Comparison of ENCODE assay signal across 10 mouse cellular contexts in the genomic region with DNA sequence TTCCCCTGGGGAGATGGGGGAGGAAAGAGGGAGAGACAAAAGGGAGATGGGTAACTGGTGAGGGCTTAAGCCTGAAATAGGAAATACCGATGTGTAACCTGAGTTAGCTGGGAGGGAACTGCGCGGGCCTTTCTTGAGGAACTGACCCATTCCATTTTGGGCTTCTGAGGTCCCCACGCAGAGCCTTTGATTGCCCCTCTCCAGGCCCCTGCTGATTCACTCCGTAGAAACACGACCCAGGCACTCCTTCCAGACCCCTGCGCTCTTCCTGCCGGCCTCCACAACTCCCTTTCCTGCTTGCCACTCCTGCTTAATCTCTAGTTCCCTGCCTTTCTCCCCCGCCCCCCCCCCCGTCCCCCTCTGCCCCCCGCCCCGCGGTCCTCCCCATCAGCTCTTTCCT. TPM values are rescaled to one million over a fixed set of nuclear protein-coding genes. Genes with fewer than 3 reads are reported as not detected.
DNase-seq lines count a peak whose midpoint lies in the region; ATAC-seq lines count a peak whose summit lies in the region.
"Had no signal": no experiment of that assay in that cellular context is flagged by ENCODE, and none has a peak within 500 bp of the region (broad histone marks: within the 10 kb centered on the region; RNA-seq: fewer than 3 reads in every experiment).

No protein-coding gene starts in this region.

- H3K36me3 ChIP-seq in heart, embryonic 14.5 days (ENCODE audit: control insufficient read depth, insufficient read depth, low read length) = no peaks in the 10 kb centered on the region
- H3K36me3 ChIP-seq in embryonic facial prominence, embryonic 12.5 days = no peaks in the 10 kb centered on the region
- H3K36me3 ChIP-seq in intestine, embryonic 14.5 days (ENCODE audit: control insufficient read depth, insufficient read depth, low read length) = no peaks in the 10 kb centered on the region
- H3K36me3 ChIP-seq in midbrain, embryonic 15.5 days (replicated peaks) = no peaks in the 10 kb centered on the region

- H3K9ac ChIP-seq in heart, embryonic 14.5 days (ENCODE audit: low read length) = peak overlapping the region; percentile 43; the same call in 1 of the 2 replicates
- H3K9ac ChIP-seq in embryonic facial prominence, embryonic 12.5 days = no peak overlapping the region
- no peak overlapping the region for H3K9ac ChIP-seq in intestine, embryonic 14.5 days (ENCODE audit: low read length)
- no peak overlapping the region for H3K9ac ChIP-seq in midbrain, embryonic 15.5 days

- 0 out of 4 replicates have a peak overlapping the region, but pooled peaks of 1 of the 2 experiments have one; percentile 24 for H3K27ac ChIP-seq in heart, embryonic 14.5 days (replicated peaks in 1 of 2; ENCODE audit: control insufficient read depth in 1 of 2, insufficient read depth in 1 of 2, low read depth in 2 of 2, low read length in 2 of 2)
- peak overlapping the region; percentile 88 for H3K27ac ChIP-seq in embryonic facial prominence, embryonic 12.5 days
- peak overlapping the region; percentile 22; the same call in 1 of the 2 replicates for H3K27ac ChIP-seq in intestine, embryonic 14.5 days (ENCODE audit: low read depth)
- H3K27ac ChIP-seq in midbrain, embryonic 15.5 days = no peak overlapping the region

- no peak for DNase-seq in heart, postnatal 10 days
- no peak for DNase-seq in intestine, embryonic 14.5 days (ENCODE audit: low spot score)
- no peak for DNase-seq in left cerebral cortex, postnatal 25 days (ENCODE audit: low spot score in 2 of 2)
- no peak for DNase-seq in left cerebral cortex, adult 8-10 months (ENCODE audit: low spot score in 2 of 2)
- DNase-seq in frontal cortex, postnatal 25 days (ENCODE audit: low spot score in 2 of 2) = no peak
- DNase-seq: adrenal gland, postnatal 25 days; thymus, postnatal 4 days had no signal

- no peak for ATAC-seq in heart, embryonic 14.5 days (ENCODE audit: insufficient number of reproducible peaks, insufficient read depth, low FRiP score, low read depth)
- no peak; the same call in 1 of the 2 replicates for ATAC-seq in embryonic facial prominence, embryonic 12.5 days (ENCODE audit: insufficient number of reproducible peaks, insufficient read depth, low FRiP score, low TSS enrichment)
- ATAC-seq in intestine, embryonic 14.5 days (replicated peaks; ENCODE audit: low FRiP score, low TSS enrichment, low read depth) = no peak
- ATAC-seq in midbrain, embryonic 15.5 days (replicated peaks) = no peak

- H3K9me3 ChIP-seq in heart, embryonic 14.5 days (ENCODE audit: control insufficient read depth, low read length) = no peaks in the 10 kb centered on the region
- no peaks in the 10 kb centered on the region for H3K9me3 ChIP-seq in embryonic facial prominence, embryonic 12.5 days
- H3K9me3 ChIP-seq in intestine, embryonic 14.5 days (ENCODE audit: control insufficient read depth, low read length) = no peaks in the 10 kb centered on the region
- H3K9me3 ChIP-seq in midbrain, embryonic 15.5 days = no peaks in the 10 kb centered on the region

- intact Hi-C loops in heart, postnatal 10 days (cut with DNase I) = no loop called here
- intact Hi-C loops in left cerebral cortex, postnatal 25 days (cut with DNase I) = no loop called here

- no peaks in the 10 kb centered on the region for H3K27me3 ChIP-seq in heart, embryonic 14.5 days (ENCODE audit: control insufficient read depth, insufficient read depth, low read length)
- H3K27me3 ChIP-seq in embryonic facial prominence, embryonic 12.5 days = no peaks in the 10 kb centered on the region
- no peaks in the 10 kb centered on the region for H3K27me3 ChIP-seq in intestine, embryonic 14.5 days (replicated peaks; ENCODE audit: control insufficient read depth, insufficient read depth, low read length)
- no peaks in the 10 kb centered on the region for H3K27me3 ChIP-seq in midbrain, embryonic 15.5 days (replicated peaks)

- H3K4me2 ChIP-seq in heart, embryonic 14.5 days (ENCODE audit: low read length) = peak overlapping the region; percentile 49
- peak overlapping the region; percentile 38 for H3K4me2 ChIP-seq in embryonic facial prominence, embryonic 12.5 days (replicated peaks)
- H3K4me2 ChIP-seq in intestine, embryonic 14.5 days (ENCODE audit: low read length) = peak overlapping the region; percentile 37
- peak overlapping the region; percentile 39 for H3K4me2 ChIP-seq in midbrain, embryonic 15.5 days

- H3K4me1 ChIP-seq in heart, embryonic 14.5 days (ENCODE audit: control insufficient read depth in 2 of 2, insufficient read depth in 2 of 2, low read length in 2 of 2) = peaks cover 23 to 31% of the 10 kb centered on the region in 2 experiments
- H3K4me1 ChIP-seq in embryonic facial prominence, embryonic 12.5 days = peaks cover 64% of the 10 kb centered on the region
- peaks cover 32% of the 10 kb centered on the region for H3K4me1 ChIP-seq in intestine, embryonic 14.5 days (replicated peaks; ENCODE audit: control insufficient read depth, insufficient read depth, low read length)
- H3K4me1 ChIP-seq in midbrain, embryonic 15.5 days = peaks cover 9% of the 10 kb centered on the region; the same call in 1 of the 2 replicates

- 7% methylated on average over 12 of the region's 13 CpGs for WGBS in heart, embryonic 14.5 days
- WGBS in embryonic facial prominence, embryonic 12.5 days = under 1% methylated on average over 11 of the region's 13 CpGs
- under 1% methylated on average over 12 of the region's 13 CpGs for WGBS in intestine, embryonic 14.5 days
- 4% methylated on average over 11 of the region's 13 CpGs for WGBS in midbrain, embryonic 15.5 days

- H3K4me3 ChIP-seq in heart, embryonic 14.5 days (ENCODE audit: control insufficient read depth in 1 of 2, insufficient read depth in 1 of 2, low read depth in 1 of 2, low read length in 2 of 2) = no peak overlapping the region
- H3K4me3 ChIP-seq in embryonic facial prominence, embryonic 12.5 days = 0 out of 2 replicates have a peak overlapping the region, but pooled peaks have one; percentile 11
- no peak overlapping the region for H3K4me3 ChIP-seq in intestine, embryonic 14.5 days (ENCODE audit: low read depth, low read length)
- H3K4me3 ChIP-seq in midbrain, embryonic 15.5 days = no peak overlapping the region

RNA-seq across cellular contexts. Expression of a gene that starts 28.5 kb away (rescaled TPM):
- 18.7 and 24.0 TPM in 2 replicates for polyA plus RNA-seq in heart, embryonic 14.5 days (2014; fragmentation: Nextera tagmentation; extraction: Ambion mirVana)
- total RNA-seq in heart, postnatal 10 days (2021) = 10 to 100 TPM; 11.1 to 15.7 TPM
- 93.6 and 97.8 TPM in 2 replicates for polyA plus RNA-seq in embryonic facial prominence, embryonic 12.5 days (2016; fragmentation: Nextera tagmentation; extraction: Ambion mirVana)
- 20.4 and 21.9 TPM in 2 replicates for polyA plus RNA-seq in intestine, embryonic 14.5 days (2014; fragmentation: Nextera tagmentation; extraction: Ambion mirVana)
- polyA plus RNA-seq in midbrain, embryonic 15.5 days (2015; fragmentation: Nextera tagmentation; extraction: Ambion mirVana) = 7.4 and 9.5 TPM in 2 replicates
- 10 to 100 TPM in 1 of 2 experiments, 1 to 10 TPM in 1; 9.3 to 11.3 TPM for total RNA-seq in left cerebral cortex, postnatal 25 days (2021)
- 10 to 100 TPM in 1 of 4 experiments, 1 to 10 TPM in 3; 7.4 to 10.5 (median 9.6) TPM for total RNA-seq in left cerebral cortex, adult 8-10 months (2022)

RNA-seq across cellular contexts. Expression of a gene that starts 30.8 kb away (rescaled TPM):
- 1.1 TPM in 2 replicates for polyA plus RNA-seq in heart, embryonic 14.5 days (2014; fragmentation: Nextera tagmentation; extraction: Ambion mirVana)
- under 1 TPM in 1 of 2 experiments, not detected in 1; 0.05 TPM for total RNA-seq in heart, postnatal 10 days (2021)
- polyA plus RNA-seq in embryonic facial prominence, embryonic 12.5 days (2016; fragmentation: Nextera tagmentation; extraction: Ambion mirVana) = 0.65 and 1.3 TPM in 2 replicates
- polyA plus RNA-seq in intestine, embryonic 14.5 days (2014; fragmentation: Nextera tagmentation; extraction: Ambion mirVana) = 0.31 and 1.3 TPM in 2 replicates
- polyA plus RNA-seq in midbrain, embryonic 15.5 days (2015; fragmentation: Nextera tagmentation; extraction: Ambion mirVana) = 0.13 TPM in 1 of 2 replicates, not detected in the other
- total RNA-seq in left cerebral cortex, postnatal 25 days (2021) = not detected
- total RNA-seq in left cerebral cortex, adult 8-10 months (2022) = not detected

RNA-seq across cellular contexts. Expression of a gene that starts 53.5 kb away (rescaled TPM):
- polyA plus RNA-seq in heart, embryonic 14.5 days (2014; fragmentation: Nextera tagmentation; extraction: Ambion mirVana) = 12.6 and 13.9 TPM in 2 replicates
- 1 to 10 TPM; 1.7 to 2.8 TPM for total RNA-seq in heart, postnatal 10 days (2021)
- 11.8 and 12.3 TPM in 2 replicates for polyA plus RNA-seq in embryonic facial prominence, embryonic 12.5 days (2016; fragmentation: Nextera tagmentation; extraction: Ambion mirVana)
- polyA plus RNA-seq in intestine, embryonic 14.5 days (2014; fragmentation: Nextera tagmentation; extraction: Ambion mirVana) = 13.5 and 15.7 TPM in 2 replicates
- 1.9 and 3.4 TPM in 2 replicates for polyA plus RNA-seq in midbrain, embryonic 15.5 days (2015; fragmentation: Nextera tagmentation; extraction: Ambion mirVana)
- total RNA-seq in left cerebral cortex, postnatal 25 days (2021) = 1 to 10 TPM; 3.8 to 6.0 TPM
- 1 to 10 TPM; 2.7 to 5.8 (median 4.2) TPM for total RNA-seq in left cerebral cortex, adult 8-10 months (2022)
- total RNA-seq: adrenal gland, postnatal 25 days had no signal
